Mouse (Mus musculus) bone marrow macrophage, adult 2 months (primary cell): Measurements from ENCODE around the gene Fam198b. TPM values are rescaled to one million over a fixed set of nuclear protein-coding genes. Genes with fewer than 3 reads are reported as not detected.

Source experiments
- H3K27ac ChIP-seq: 2 replicates; pipeline ENCODE4 v1.5.1; 2012; ENCODE audit warnings: low read depth, low read length; ENCODE audit not compliant: insufficient read depth
- H3K4me1 ChIP-seq: 2 replicates; pipeline ENCODE4 v1.6.1; 2012; ENCODE audit warnings: low read length; ENCODE audit not compliant: control insufficient read depth, insufficient read depth
- H3K4me3 ChIP-seq: 2 replicates; pipeline ENCODE4 v1.5.1; 2012; ENCODE audit warnings: mild to moderate bottlenecking, low read length, moderate library complexity; ENCODE audit not compliant: insufficient read depth
- CTCF ChIP-seq: IDR thresholded peaks from 2 replicates; pipeline ENCODE4 v1.5.1; 2012; ENCODE audit warnings: low read depth, mild to moderate bottlenecking, low read length, moderate library complexity
- POLR2A ChIP-seq: IDR thresholded peaks from 2 replicates; pipeline ENCODE4 v1.6.1; 2012; ENCODE audit warnings: mild to moderate bottlenecking, low read depth, low read length, borderline replicate concordance
- polyA plus RNA-seq: library from polyadenylated mRNA; stranded (reverse); fragments of >200 nt; gene quantifications from 2 replicates; pipeline ENCODE4 v1.2.4, GENCODE M21; 2012; ENCODE audit not compliant: missing spikeins, insufficient read depth, insufficient read length

The Fam198b gene
- polyA plus RNA-seq, 1 experiment, result 6.0 TPM

DNA sequence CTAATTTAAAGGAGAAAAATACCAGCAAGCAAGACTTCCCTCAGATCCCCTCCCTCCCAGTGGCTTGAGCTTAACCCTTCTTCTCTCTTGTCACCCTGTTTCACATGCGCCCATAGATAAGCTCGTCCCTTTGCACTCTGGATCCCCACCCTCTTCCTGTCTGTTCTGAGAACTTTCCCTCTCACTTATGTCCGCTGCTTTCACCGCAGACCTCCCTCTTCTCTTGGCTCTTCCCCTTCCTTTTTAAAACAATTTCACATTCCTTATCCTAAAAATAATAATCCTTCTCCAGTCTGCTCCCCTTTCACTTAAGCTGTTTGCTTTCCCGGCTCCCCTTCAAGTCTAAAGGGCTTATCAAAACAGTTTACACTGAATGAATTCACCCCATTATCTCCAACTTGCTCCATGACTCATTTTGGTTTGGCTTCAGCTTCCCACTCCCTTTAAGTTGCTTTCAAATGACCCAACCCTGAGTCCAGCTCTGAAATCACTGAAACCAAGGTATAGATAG lies 109.8 kb downstream of the Fam198b start:
- no peaks in the 10 kb centered on the region for H3K4me1 ChIP-seq
- no peak overlapping the region for H3K4me3 ChIP-seq
- no peak for TF ChIP-seq CTCF
- TF ChIP-seq POLR2A, result no peak
- H3K27ac ChIP-seq, result no peak overlapping the region

DNA sequence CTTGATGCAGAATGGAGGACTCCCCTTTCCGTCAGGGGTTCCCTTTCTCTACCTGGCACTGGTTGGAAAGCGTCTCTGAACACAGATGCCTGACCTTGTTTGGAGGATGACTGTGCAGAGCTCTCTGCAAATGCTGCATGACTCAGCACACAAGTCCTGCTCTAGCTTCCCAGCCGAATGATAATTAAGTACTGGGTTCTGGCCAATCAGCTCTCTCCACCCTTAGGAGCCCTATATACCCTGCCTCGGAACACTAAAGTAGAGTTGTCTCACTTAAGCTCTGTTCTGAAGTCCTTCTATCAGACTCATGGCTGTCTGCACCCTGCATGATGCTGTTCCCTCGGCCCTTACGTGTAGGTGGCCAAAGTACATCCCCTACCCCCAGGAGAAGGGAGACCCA lies 111.4 kb downstream of the Fam198b start:
- Histone ChIP-seq H3K4me3 (no peak overlapping the region), H3K27ac (no peak overlapping the region)

More for the DNA sequence above, 111.4 kb downstream of the Fam198b start:
- no peak for TF ChIP-seq CTCF
- TF ChIP-seq POLR2A, result no peak
- no peaks in the 10 kb centered on the region for H3K4me1 ChIP-seq

Other genes with a start within 250 kb of the Fam198b start
- gene Rxfp1, start 146.7 kb upstream of the Fam198b start, polyA plus RNA-seq, result not detected in 2 replicates
- 7.0 and 7.3 TPM in 2 replicates for gene Tmem144, start 31.8 kb upstream of the Fam198b start, polyA plus RNA-seq